Mouse (Mus musculus): ENCODE results near the gene Gramd1b.

- TF ChIP-seq CTCF (IDR thresholded peaks at IDR 0.05; ENCODE audit: insufficient read depth, low read depth, low read length) (no peak), POLR2A (IDR thresholded peaks at IDR 0.05; ENCODE audit: insufficient read depth, low read depth, low read length) (no peak)
Measured at GRCm38 (mm10) chr9:40374052-40374451, 157.1 kb downstream of the Gramd1b start.
